Mouse (Mus musculus): ENCODE data around the gene Ptgfrn.

The Ptgfrn gene

GRCm38 (mm10) chr3:101110043-101110837 lies at the start of gene Ptgfrn:
Gene Ptgfrn, minus strand, starts transcription at chr3:101110278.
- peak; percentile 35 to 59 for DNase-seq

- DNase-seq = no peak
Observed at GRCm38 (mm10) chr3:101159701-101160100, 49.6 kb upstream of the Ptgfrn start.

- no peak for DNase-seq
Observed at GRCm38 (mm10) chr3:101154067-101154466, 44.0 kb upstream of the Ptgfrn start.

- no peak for DNase-seq
Observed at GRCm38 (mm10) chr3:101153341-101153740, 43.3 kb upstream of the Ptgfrn start.

- DNase-seq = no peak
Observed at GRCm38 (mm10) chr3:101146126-101146772, 36.2 kb upstream of the Ptgfrn start.

- DNase-seq = peak; percentile 27 to 28
Observed at GRCm38 (mm10) chr3:101145292-101146046, 35.4 kb upstream of the Ptgfrn start.

- DNase-seq = peak in 1 of 2 experiments; percentile 15
Observed at GRCm38 (mm10) chr3:101144366-101144948, 34.4 kb upstream of the Ptgfrn start.

GRCm38 (mm10) chr3:101143465-101143864 lies 33.4 kb upstream of the Ptgfrn start:
- no peak for DNase-seq

- no peak for DNase-seq
Observed at GRCm38 (mm10) chr3:101141864-101142263, 31.8 kb upstream of the Ptgfrn start.

- DNase-seq = no peak
Observed at GRCm38 (mm10) chr3:101139958-101140357, 29.9 kb upstream of the Ptgfrn start.

- DNase-seq = no peak
Observed at GRCm38 (mm10) chr3:101136483-101136882, 26.4 kb upstream of the Ptgfrn start.

- DNase-seq = no peak
Observed at GRCm38 (mm10) chr3:101134861-101135260, 24.8 kb upstream of the Ptgfrn start.

- no peak for DNase-seq
Observed at GRCm38 (mm10) chr3:101132981-101133380, 22.9 kb upstream of the Ptgfrn start.

GRCm38 (mm10) chr3:101131772-101132171 lies 21.7 kb upstream of the Ptgfrn start:
- DNase-seq = no peak

- DNase-seq = peak; percentile 19 to 47
Observed at GRCm38 (mm10) chr3:101130526-101130925, 20.4 kb upstream of the Ptgfrn start.

GRCm38 (mm10) chr3:101129620-101130019 lies 19.5 kb upstream of the Ptgfrn start:
- no peak for DNase-seq

GRCm38 (mm10) chr3:101129090-101129489 lies 19.0 kb upstream of the Ptgfrn start:
- no peak for DNase-seq

GRCm38 (mm10) chr3:101127766-101128165 lies 17.7 kb upstream of the Ptgfrn start:
- no peak for DNase-seq

- no peak for DNase-seq
Observed at GRCm38 (mm10) chr3:101124716-101125115, 14.6 kb upstream of the Ptgfrn start.

- DNase-seq = no peak
Observed at GRCm38 (mm10) chr3:101122479-101122878, 12.4 kb upstream of the Ptgfrn start.

- no peak for DNase-seq
Observed at GRCm38 (mm10) chr3:101117774-101118173, 7.7 kb upstream of the Ptgfrn start.

- DNase-seq = no peak
Observed at GRCm38 (mm10) chr3:101117386-101117749, 7.3 kb upstream of the Ptgfrn start.
